Mouse (Mus musculus) frontal cortex, adult (tissue): ENCODE measurements at regions not wholly inside any gene's neighbourhood (a gene's known extent, or its start where the extent isn't known, plus 50 kb on each side); places are given as distances from the start of the nearest gene placed in this dataset.

Experiments
- ATAC-seq: cut with Nextera tagmentation; 2 replicates; pipeline ENCODE4 v1.9.2; 2017; ENCODE audit warnings: mild to moderate bottlenecking, moderate library complexity, mixed read lengths; ENCODE audit not compliant: low TSS enrichment

DNA sequence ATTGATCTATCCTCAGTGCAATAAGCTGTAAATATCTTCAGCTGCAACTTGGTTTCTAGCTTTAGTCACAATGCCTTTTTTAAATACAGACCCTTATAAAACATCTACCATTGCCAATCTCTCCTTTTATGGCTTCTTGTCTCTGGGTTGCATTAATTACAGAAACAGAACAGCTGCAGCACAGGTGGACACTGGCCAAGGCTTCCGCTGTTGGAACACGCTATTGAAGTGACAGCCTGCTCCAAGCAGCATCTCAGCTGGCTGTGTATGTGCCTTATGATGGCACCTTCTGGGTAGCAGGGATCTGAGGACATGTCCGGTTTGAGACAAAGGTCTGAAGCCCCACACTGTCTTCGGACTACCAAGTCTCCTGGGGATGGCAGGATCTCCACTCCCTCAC is 207.1 kb upstream of the Plpp4 start:
- ATAC-seq, result 0 out of 2 replicates have a peak, but pooled peaks have one; percentile 34

DNA sequence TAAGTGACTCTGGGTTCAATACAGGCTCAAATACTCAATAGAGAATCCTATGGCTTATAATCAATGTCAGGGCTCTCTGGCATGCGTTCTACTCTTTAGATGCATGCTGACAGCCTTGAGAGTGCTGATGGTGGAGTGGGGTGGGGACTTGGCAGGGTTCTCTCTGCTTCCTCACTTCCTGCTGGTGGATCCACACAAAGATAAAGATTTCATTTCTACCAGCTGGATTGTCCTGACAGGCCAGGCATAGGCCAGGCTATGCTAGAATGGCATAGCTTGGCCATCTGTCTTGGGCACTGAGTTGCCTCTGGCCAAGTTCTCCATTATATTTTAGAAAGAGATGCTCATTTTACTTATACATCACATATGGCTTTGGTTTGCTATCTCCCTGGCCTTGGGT is 206.2 kb upstream of the Plpp4 start:
- no peak for ATAC-seq

DNA sequence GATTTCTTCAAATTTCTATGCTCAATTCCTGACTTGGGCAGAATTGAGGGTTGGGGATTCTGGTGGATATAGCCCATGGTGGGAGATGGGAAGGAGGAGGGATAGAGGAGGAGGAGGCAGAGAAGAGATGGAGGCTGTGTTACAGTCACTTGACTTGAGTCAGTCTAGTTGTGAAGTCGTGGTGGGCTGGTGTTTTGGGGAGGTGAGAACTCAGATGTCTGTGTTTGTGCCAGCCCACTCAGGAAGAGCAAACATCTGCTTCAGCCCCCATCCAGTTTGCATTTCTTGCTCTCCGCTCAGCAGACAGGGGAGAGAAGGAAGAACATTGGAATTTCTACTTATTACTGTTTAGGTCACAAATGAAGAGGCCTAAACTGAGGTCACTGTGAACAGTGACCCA is 189.9 kb upstream of the Plpp4 start:
- peak; percentile 50; the same call in 1 of the 2 replicates for ATAC-seq

DNA sequence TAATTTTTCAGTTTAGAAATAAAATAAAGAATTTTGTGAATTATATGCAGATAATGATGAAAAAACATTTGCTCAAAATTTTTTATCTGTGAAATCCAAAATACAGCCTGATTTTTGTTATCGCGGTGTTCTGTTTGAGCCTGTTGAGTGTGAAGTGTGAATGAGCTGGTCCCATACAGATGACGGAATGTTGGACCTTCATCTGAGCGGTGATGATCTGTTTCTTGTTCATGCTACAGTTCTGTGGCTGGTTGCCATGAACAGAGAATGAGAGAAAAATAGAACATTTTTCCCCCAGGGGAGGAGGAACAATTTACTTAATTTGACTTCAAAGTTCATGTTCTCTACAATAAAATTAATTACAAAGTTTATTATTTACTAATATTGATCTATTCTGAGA is 188.7 kb upstream of the Plpp4 start:
- ATAC-seq, result no peak

DNA sequence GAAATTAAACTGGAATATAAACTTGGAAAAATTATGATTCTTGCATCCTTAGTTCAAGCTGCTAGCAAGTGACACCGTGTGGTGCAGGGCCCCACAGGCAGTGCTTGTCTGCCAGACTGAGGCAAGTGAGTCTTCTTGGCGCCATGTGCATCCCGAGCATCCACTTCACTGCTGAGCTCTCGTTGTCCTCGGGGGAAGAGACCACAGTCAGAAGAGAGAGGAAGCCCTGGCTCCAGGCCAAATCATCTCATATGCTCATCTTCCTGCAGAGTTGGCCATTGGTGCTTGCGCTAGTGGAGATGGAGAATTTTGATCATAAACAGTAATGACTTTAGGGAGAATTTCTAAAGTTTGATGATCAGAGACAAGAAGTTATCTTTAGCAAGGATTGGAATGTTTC is 177.0 kb upstream of the Plpp4 start:
- ATAC-seq, result no peak

DNA sequence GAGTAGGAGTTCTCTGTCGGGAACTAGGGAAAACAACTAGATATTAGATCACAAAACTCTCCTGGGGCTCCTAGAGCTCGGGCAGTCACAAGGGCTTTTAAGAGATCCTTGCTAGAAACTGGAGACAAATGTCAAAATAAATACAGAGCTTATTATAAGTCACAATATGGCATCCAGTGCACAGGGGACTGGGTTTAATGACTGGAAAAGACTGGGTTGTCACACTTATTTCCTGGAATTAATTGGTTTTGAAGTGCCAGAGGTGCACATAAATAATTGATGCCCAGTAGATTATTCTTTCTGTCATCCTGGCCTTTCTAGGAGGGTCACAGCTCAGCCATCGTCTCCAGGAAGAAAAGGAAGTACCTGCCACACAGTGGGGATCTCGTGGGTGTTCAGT is 165.4 kb upstream of the Plpp4 start:
- no peak for ATAC-seq

DNA sequence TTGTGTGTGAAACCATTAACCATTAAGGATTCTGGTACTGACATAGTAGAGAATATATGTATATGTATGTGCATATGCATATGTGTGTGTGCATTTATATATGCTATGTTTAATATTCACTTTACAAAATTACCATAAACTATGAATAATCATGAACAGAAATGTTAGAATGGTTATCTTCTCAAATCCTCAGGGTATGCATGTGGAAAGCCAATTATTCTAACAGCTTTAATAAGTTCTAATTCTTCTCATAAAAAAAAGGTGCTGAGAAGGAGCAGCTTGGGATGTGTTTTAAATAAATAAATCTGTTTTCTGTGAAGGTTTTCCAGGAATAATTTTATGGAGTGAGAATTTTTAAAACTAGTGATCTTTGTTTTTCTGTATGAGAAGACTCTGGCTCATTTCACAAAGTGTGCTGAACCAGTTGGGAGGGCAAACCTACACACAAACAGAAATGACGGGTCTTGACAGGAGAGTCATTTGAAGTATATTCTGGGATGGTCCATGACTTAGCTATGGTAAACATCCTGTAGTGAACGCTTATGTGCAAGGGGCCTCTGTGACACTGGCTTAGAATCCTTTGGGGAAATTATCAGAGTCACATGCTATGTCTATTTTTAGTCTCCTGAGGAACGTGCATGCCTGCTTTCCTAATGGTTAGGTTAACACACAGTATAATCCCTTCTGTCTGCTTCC is 160.3 kb upstream of the Plpp4 start:
- no peak for ATAC-seq

DNA sequence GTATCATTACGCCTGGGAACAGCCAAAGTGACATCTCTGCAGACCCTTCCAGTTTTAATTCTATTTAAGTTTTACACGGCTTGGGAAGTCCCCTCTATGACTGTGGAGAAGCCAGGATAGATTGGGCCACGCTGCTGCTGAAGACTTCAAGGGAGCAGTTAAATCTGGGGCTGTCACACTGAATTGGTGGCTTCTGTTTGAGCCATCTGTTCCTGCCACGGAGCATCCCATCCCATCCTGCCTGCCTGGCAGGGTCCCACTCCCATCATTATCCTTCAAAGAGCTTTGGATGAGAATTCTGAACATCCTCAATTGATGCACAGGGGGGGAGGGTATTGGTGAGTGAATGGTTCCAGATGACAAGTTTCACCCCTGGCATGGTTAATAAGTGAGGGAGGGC is 154.4 kb upstream of the Plpp4 start:
- ATAC-seq, result no peak

DNA sequence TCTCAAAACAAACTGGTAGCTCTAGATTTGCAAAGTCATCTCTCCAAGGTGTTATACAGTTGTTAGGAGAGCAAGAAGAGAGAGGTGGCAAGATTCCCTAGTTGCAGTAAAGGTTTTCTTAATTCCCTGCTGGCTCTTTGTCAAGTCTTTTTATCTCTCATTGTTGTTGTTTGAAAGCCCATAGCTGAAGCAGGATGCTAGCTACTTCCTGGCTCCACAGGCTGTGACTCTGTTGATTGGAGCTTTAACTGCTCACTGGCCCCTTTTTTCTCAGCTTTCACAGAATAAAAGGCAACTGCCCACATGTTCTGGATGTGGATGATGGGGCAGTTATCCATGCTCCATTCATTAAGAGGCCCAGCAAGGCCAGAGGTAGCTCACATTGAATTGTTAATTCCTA is 122.7 kb upstream of the Plpp4 start:
- ATAC-seq, result no peak

DNA sequence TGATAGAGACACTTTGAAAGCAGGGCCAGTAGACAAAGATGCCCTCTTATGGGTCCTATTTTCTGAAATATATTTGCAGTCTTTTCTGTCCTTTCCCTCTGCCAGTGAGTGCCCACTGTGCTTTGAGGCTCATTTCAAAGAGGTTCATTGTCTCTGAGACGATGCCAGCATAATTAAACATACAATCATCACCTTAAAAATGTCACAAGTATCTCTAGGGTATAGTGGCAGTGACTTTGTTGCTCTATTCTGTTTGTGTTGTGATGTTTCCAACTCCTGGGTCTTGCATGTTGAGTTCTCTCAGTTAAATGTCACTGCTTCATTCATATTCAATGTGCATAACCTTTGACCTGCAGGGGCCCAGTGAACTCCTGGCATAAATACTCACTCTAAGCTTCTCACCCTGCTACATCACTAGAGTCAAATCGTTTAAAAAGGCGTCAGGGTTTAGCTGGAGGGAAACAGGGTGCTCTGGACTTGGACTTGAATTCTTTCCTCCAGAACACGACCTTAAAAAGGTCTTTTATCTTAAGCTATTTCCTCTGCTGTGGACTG is 122.1 kb upstream of the Plpp4 start:
- no peak for ATAC-seq

DNA sequence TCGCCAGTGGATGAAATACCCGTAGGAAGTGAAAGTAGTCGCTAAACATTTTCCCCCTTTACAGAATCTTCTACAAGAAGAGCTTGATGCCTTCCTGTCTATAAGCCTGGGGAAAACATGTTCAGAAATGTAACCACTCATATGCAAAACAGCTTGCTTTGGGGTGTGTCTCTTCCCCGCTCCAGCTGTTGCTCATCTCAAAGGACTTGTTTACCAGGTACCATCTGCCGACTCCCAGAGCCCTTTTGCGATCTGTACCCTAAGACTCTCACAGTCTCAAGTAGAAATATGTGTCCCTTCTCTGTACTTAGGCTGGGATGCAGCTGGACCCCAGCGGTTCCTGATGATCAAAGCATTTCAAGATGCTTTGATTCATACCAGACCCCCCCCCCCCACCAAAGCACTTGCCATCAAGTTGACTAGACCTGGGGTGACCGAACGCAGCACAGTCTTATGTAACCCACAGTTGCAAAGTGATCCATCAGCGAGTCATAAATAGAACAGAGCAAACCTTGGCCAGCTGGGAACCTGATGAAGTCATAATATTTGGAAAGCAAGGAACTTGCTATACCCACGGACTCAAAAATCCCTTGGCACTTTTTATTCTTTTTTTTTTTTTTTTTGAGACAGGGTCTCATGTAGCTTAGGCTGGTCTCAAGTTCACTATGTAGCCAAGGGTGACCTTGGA is 119.4 kb upstream of the Plpp4 start:
- peak; percentile 47 for ATAC-seq

DNA sequence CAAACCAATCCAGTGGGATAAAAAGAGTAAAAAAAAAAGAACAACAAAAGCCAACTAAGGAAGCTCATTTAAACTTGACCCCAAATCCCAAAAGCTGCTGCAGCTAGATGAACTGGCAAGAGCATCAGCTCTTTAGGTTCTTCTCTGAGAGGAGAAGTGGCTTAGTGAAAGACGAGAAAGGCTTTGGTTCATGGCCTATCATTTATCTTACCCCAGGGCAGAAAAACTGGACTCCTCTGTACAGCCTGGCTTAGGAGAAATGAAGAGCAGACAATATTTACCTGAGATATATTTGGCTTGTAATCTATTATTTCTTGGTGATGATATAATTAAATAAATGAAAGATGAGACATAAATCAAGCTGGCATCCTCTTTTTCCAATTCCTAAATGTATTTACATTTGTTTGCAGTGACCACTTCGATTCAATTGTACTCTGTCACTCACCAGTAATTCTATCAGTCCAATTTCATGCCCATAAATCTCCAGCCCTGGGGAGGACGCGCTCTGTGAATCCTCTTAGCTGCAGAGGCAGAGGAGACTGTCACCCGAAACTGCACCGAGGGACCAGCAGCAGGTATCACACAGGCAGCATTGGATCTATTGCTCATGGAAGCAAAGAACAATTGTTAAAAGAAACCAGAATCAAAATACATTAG is 114.8 kb upstream of the Plpp4 start:
- ATAC-seq, result no peak

DNA sequence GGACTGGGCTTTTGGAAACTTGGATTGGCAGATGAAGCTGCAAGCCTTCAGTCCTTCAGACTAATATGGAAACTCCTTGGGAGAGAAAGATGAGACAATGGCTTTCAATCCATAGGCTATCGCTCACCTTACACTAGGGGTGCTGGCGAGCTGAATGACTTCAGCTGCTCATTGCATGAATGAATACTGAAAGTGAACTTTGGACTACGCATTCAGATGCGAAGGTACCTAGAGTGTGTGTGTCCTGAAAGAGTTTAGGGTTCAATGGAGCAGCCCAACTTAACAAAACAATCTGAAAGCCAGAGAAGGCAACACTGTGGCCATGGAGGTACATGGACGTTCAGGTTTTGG is 114.3 kb upstream of the Plpp4 start:
- ATAC-seq, result no peak

DNA sequence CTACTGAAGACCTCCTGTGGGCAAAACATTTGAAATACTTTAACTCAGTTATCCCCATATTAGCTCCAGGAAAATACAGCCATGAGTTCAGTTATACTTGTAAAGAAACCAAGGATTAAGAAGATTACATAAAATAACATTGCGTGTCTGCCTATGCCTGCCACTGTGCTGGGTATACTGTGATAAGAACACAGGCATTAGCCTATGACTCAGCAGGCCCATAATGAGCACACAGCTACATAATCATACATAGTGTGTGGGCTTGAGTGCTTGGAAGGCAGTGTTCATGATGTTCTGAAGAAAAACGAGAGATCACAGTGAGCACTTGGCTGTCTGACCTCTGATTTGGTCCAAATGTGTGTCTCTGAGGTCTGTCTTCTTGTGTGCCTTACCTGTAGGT is 101.3 kb upstream of the Plpp4 start:
- ATAC-seq, result peak; percentile 57

DNA sequence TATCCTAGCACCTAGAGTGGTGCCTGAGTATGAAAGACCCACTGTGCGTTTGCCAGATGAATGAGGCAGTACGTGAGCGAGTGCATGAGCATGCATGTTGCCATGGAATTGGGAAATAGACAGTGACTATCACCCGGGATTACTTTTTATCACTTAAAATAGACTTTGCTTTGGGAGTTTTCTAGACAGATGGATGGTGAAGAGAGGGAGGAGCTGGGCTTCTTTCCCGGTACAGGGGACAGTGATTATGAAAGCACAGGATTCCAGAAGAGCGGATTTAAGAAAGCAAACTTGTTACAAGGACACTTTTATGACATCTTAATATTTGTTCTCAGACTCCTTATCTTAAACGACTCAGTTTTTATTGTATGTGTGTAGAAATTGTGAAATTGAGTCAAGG is 86.9 kb upstream of the Plpp4 start:
- ATAC-seq, result peak; percentile 90

DNA sequence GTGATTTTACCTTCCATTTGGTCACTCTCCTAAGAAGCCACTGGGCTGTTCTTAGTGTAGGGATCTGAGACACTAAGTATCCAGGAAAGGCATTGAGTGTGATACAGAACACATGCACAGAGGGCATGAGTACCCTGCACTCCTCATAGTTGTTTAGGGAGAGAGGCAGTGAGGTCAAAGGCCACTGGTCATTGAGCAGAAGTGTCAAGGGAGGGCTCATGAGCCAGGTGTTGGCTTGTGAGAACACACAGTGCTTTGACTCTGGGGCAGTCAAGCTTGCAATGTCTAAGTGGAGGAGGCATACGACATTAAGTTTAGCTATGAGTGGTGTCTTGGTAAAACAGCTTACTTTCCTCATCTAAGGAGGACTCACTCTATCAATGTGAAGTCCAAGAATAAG is 65.9 kb upstream of the Plpp4 start:
- ATAC-seq, result peak; percentile 64; the same call in 1 of the 2 replicates

DNA sequence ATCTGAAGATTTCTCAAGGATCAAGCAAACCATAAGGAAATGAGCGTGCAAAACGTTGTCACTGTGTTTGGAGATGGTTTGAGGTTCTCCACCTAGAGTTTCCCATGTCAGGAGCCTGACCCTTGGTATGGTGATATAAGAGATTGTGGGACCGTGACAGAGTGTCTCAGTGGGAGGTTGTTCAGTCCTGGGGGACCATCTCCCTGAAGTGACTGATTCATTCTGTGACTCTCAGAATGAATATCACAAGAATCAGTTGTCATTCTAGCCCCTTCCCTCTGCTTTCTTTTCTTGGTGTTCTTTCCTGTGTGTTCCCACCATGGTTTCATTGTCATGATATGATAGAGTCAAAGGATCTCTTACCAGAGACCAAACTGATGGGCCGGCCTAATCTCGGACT is 49.8 kb upstream of the Plpp4 start:
- no peak for ATAC-seq
